Mouse (Mus musculus): Measurements from ENCODE around the gene Il24.
A peak's percentile ranks its signal among the peaks of the same experiment; 100 is the strongest.

Il24 gene

GRCm38 (mm10) chr1:130887354-130887753 lies at the start of gene Il24:
Gene Il24, minus strand, starts transcription at chr1:130887454.
- DNase-seq (ENCODE audit: low spot score in 2 of 2) = no peak

GRCm38 (mm10) chr1:130936351-130936750 lies 49.1 kb upstream of the Il24 start:
- no peak for DNase-seq (ENCODE audit: low spot score in 2 of 2)

GRCm38 (mm10) chr1:130926484-130926883 lies 39.2 kb upstream of the Il24 start:
- DNase-seq (ENCODE audit: low spot score in 2 of 2) = no peak

GRCm38 (mm10) chr1:130918323-130918980 lies 31.2 kb upstream of the Il24 start:
- no peak for DNase-seq (ENCODE audit: low spot score in 2 of 2)

- DNase-seq (ENCODE audit: low spot score in 2 of 2) = no peak
Measured at GRCm38 (mm10) chr1:130911401-130912010, 24.3 kb upstream of the Il24 start, which contains the start of gene Il20. Gene Il20, minus strand, starts transcription at chr1:130911451.

- no peak for DNase-seq (ENCODE audit: low spot score in 2 of 2)
Measured at GRCm38 (mm10) chr1:130902505-130902904, 15.3 kb upstream of the Il24 start.

GRCm38 (mm10) chr1:130894468-130894867 lies 7.2 kb upstream of the Il24 start:
- DNase-seq (ENCODE audit: low spot score in 2 of 2) = no peak

GRCm38 (mm10) chr1:130893329-130894040 lies 6.2 kb upstream of the Il24 start:
- DNase-seq (ENCODE audit: low spot score in 2 of 2) = no peak

- DNase-seq (ENCODE audit: low spot score in 2 of 2) = no peak
Measured at GRCm38 (mm10) chr1:130892446-130892845, 5.2 kb upstream of the Il24 start.

GRCm38 (mm10) chr1:130883146-130883545 lies 4.1 kb downstream of the Il24 start:
- no peak for DNase-seq (ENCODE audit: low spot score in 2 of 2)

- no peak for DNase-seq (ENCODE audit: low spot score in 2 of 2)
Measured at GRCm38 (mm10) chr1:130879927-130880326, 7.3 kb downstream of the Il24 start.

- peak in 1 of 2 experiments; percentile 16 for DNase-seq (ENCODE audit: low spot score in 2 of 2)
Measured at GRCm38 (mm10) chr1:130877889-130878614, 9.2 kb downstream of the Il24 start.

GRCm38 (mm10) chr1:130876931-130877509 lies 10.2 kb downstream of the Il24 start:
- peak in 1 of 2 experiments; percentile 52 for DNase-seq (ENCODE audit: low spot score in 2 of 2)

- no peak for DNase-seq (ENCODE audit: low spot score in 2 of 2)
Measured at GRCm38 (mm10) chr1:130875910-130876309, 11.3 kb downstream of the Il24 start.

GRCm38 (mm10) chr1:130875139-130875538 lies 12.1 kb downstream of the Il24 start:
- DNase-seq (ENCODE audit: low spot score in 2 of 2) = peak in 1 of 2 experiments; percentile 29

GRCm38 (mm10) chr1:130872912-130873311 lies 14.3 kb downstream of the Il24 start:
- no peak for DNase-seq (ENCODE audit: low spot score in 2 of 2)

GRCm38 (mm10) chr1:130865541-130866221 lies 21.6 kb downstream of the Il24 start, which contains the start of gene Fcmr:
Gene Fcmr, plus strand, starts transcription at chr1:130865669.
- DNase-seq (ENCODE audit: low spot score in 2 of 2) = no peak

- DNase-seq (ENCODE audit: low spot score in 2 of 2) = no peak
Measured at GRCm38 (mm10) chr1:130864741-130865140, 22.5 kb downstream of the Il24 start.

GRCm38 (mm10) chr1:130864238-130864637 lies 23.0 kb downstream of the Il24 start:
- DNase-seq (ENCODE audit: low spot score in 2 of 2) = no peak

- no peak for DNase-seq (ENCODE audit: low spot score in 2 of 2)
Measured at GRCm38 (mm10) chr1:130857456-130857855, 29.8 kb downstream of the Il24 start.

- DNase-seq (ENCODE audit: low spot score in 2 of 2) = no peak
Measured at GRCm38 (mm10) chr1:130855723-130856122, 31.5 kb downstream of the Il24 start.
